Comparison of ENCODE assay signal across 8 mouse cellular contexts in genomic region chr15:99457606-99458401, GRCm38 (mm10). TPM values are rescaled to one million over a fixed set of nuclear protein-coding genes. Genes with fewer than 3 reads are reported as not detected.
DNase-seq lines count a peak whose midpoint lies in the region; ATAC-seq and TF ChIP-seq lines count a peak whose summit lies in the region.

TSS of gene Nckap5l (minus strand) at chr15:99457748.

- under 1% methylated on average over 45 of the region's 45 CpGs for WGBS in heart, embryonic 12.5 days
- WGBS in kidney, postnatal 0 days: under 1% methylated on average over 43 of the region's 45 CpGs
- WGBS in liver, embryonic 13.5 days (ENCODE audit: insufficient replicate concordance): under 1% methylated on average over 45 of the region's 45 CpGs
- under 1% methylated on average over 45 of the region's 45 CpGs for WGBS in stomach, embryonic 16.5 days

- peak; percentile 73; the same call in 1 of the 2 replicates for ATAC-seq in erythroblast, adult 5-6 weeks (replicated peaks; ENCODE audit: low FRiP score, poor library complexity, severe bottlenecking)
- peak; percentile 94 for ATAC-seq in heart, embryonic 12.5 days (ENCODE audit: insufficient number of reproducible peaks, low FRiP score)
- peak; percentile 96 for ATAC-seq in kidney, postnatal 0 days (replicated peaks; ENCODE audit: low FRiP score, low read depth)
- peak; percentile 93 for ATAC-seq in liver, embryonic 13.5 days (ENCODE audit: low read depth)
- ATAC-seq in stomach, embryonic 16.5 days (ENCODE audit: insufficient read depth, low FRiP score): peak; percentile 97

- peak within 1 kb of the TSS; percentile 67 for H3K4me2 ChIP-seq in heart, embryonic 12.5 days
- peak within 1 kb of the TSS; percentile 90 for H3K4me2 ChIP-seq in kidney, postnatal 0 days (ENCODE audit: low read length)
- H3K4me2 ChIP-seq in liver, embryonic 13.5 days: peak within 1 kb of the TSS; percentile 89
- H3K4me2 ChIP-seq in stomach, embryonic 16.5 days (ENCODE audit: low read depth, low read length): peak within 1 kb of the TSS; percentile 90

- H3K9me3 ChIP-seq in heart, embryonic 12.5 days (replicated peaks): no peaks in the 10 kb centered on the region
- no peaks in the 10 kb centered on the region for H3K9me3 ChIP-seq in kidney, postnatal 0 days (replicated peaks; ENCODE audit: low read length)
- no peaks in the 10 kb centered on the region for H3K9me3 ChIP-seq in liver, embryonic 13.5 days (replicated peaks)
- no peaks in the 10 kb centered on the region for H3K9me3 ChIP-seq in stomach, embryonic 16.5 days (replicated peaks; ENCODE audit: control insufficient read depth, low read length)

- peak; percentile 96 for DNase-seq in brain, adult 2 months (ENCODE audit: low read depth, low spot score)
- DNase-seq in kidney, postnatal 0 days (ENCODE audit: low spot score): peak; percentile 97
- peak; percentile 78 for DNase-seq in liver, embryonic 13.5 days
- DNase-seq in neural tube, embryonic 10.5 days (ENCODE audit: extremely low spot score, low spot score): peak; percentile 97

- peaks cover 40% of the 10 kb centered on the region for H3K4me1 ChIP-seq in heart, embryonic 12.5 days (replicated peaks)
- H3K4me1 ChIP-seq in kidney, postnatal 0 days (replicated peaks; ENCODE audit: insufficient read depth, low read length): no peaks in the 10 kb centered on the region; the same call in 1 of the 2 replicates
- H3K4me1 ChIP-seq in liver, embryonic 13.5 days (replicated peaks): peaks cover 32% of the 10 kb centered on the region
- H3K4me1 ChIP-seq in stomach, embryonic 16.5 days (ENCODE audit: control insufficient read depth, insufficient read depth, low read length): peaks cover 23% of the 10 kb centered on the region

- H3K79me3 ChIP-seq in C2C12 (ENCODE audit: low read depth): peaks cover 14% of the 10 kb centered on the region

- TF ChIP-seq CTCF in C2C12 (IDR thresholded peaks at IDR 0.05; ENCODE audit: control insufficient read depth, insufficient read depth, insufficient read length): no peak
- TF ChIP-seq CTCF in kidney, postnatal 0 days (IDR thresholded peaks at IDR 0.05; ENCODE audit: low read depth): no peak

- peaks cover 46% of the 10 kb centered on the region for H3K79me2 ChIP-seq in C2C12 (ENCODE audit: control insufficient read depth, insufficient read depth)

- peak within 1 kb of the TSS; percentile 88 for H3K9ac ChIP-seq in heart, embryonic 12.5 days
- H3K9ac ChIP-seq in kidney, postnatal 0 days (ENCODE audit: low read depth, low read length): peak within 1 kb of the TSS; percentile 81
- peak within 1 kb of the TSS; percentile 76 for H3K9ac ChIP-seq in liver, embryonic 13.5 days
- peak within 1 kb of the TSS; percentile 82 for H3K9ac ChIP-seq in stomach, embryonic 16.5 days (ENCODE audit: low read length)

- peak within 1 kb of the TSS; percentile 91 for H3K4me3 ChIP-seq in C2C12 (ENCODE audit: insufficient read depth, poor library complexity, severe bottlenecking)
- H3K4me3 ChIP-seq in heart, embryonic 12.5 days: peak within 1 kb of the TSS; percentile 91
- H3K4me3 ChIP-seq in kidney, postnatal 0 days (replicated peaks; ENCODE audit: low read depth, low read length): peak within 1 kb of the TSS; percentile 89
- H3K4me3 ChIP-seq in liver, embryonic 13.5 days (replicated peaks): peak within 1 kb of the TSS; percentile 70
- peak within 1 kb of the TSS; percentile 81 for H3K4me3 ChIP-seq in stomach, embryonic 16.5 days (replicated peaks; ENCODE audit: low read length)

- peaks cover 13% of the 10 kb centered on the region for H3K36me3 ChIP-seq in C2C12 (ENCODE audit: control insufficient read depth, insufficient read depth)
- H3K36me3 ChIP-seq in heart, embryonic 12.5 days: peaks cover 8% of the 10 kb centered on the region
- H3K36me3 ChIP-seq in kidney, postnatal 0 days (ENCODE audit: insufficient read depth, low read length): no peaks in the 10 kb centered on the region
- no peaks in the 10 kb centered on the region for H3K36me3 ChIP-seq in liver, embryonic 13.5 days
- H3K36me3 ChIP-seq in stomach, embryonic 16.5 days (ENCODE audit: control insufficient read depth, insufficient read depth, low read length): no peaks in the 10 kb centered on the region

- H3K27me3 ChIP-seq in C2C12 (ENCODE audit: control insufficient read depth, insufficient read depth, insufficient read length): no peaks in the 10 kb centered on the region
- no peaks in the 10 kb centered on the region for H3K27me3 ChIP-seq in heart, embryonic 12.5 days (replicated peaks)
- H3K27me3 ChIP-seq in kidney, postnatal 0 days (ENCODE audit: insufficient read depth, low read length): no peaks in the 10 kb centered on the region
- H3K27me3 ChIP-seq in liver, embryonic 13.5 days: peaks cover 15% of the 10 kb centered on the region
- H3K27me3 ChIP-seq in stomach, embryonic 16.5 days (ENCODE audit: control insufficient read depth, insufficient read depth, low read length): no peaks in the 10 kb centered on the region

- peak within 1 kb of the TSS; percentile 83 for H3ac ChIP-seq in C2C12 (ENCODE audit: control insufficient read depth, insufficient read length, low read depth)

- H3K27ac ChIP-seq in heart, embryonic 12.5 days (ENCODE audit: poor library complexity, severe bottlenecking): peak within 1 kb of the TSS; percentile 92
- H3K27ac ChIP-seq in kidney, postnatal 0 days: peak within 1 kb of the TSS; percentile 90
- peak within 1 kb of the TSS; percentile 66 for H3K27ac ChIP-seq in liver, embryonic 13.5 days
- H3K27ac ChIP-seq in stomach, embryonic 16.5 days (ENCODE audit: low read length): peak within 1 kb of the TSS; percentile 92

TF ChIP-seq in C2C12, 6 proteins besides CTCF, POLR2A, EP300 and RAD21:
- TF ChIP-seq MYOG (IDR thresholded peaks at IDR 0.05; ENCODE audit: control insufficient read depth, extremely low read depth, insufficient read length) (no peak), USF1 (IDR thresholded peaks at IDR 0.05; ENCODE audit: low read depth) (no peak), MAX (IDR thresholded peaks at IDR 0.05) (no peak), CEBPB (IDR thresholded peaks at IDR 0.05; ENCODE audit: low read depth) (no peak), MYOD1 (IDR thresholded peaks at IDR 0.05; ENCODE audit: control insufficient read depth, insufficient read length, low read depth) (no peak), FOSL1 (IDR thresholded peaks at IDR 0.05; ENCODE audit: insufficient read depth, low read length, poor library complexity, severe bottlenecking) (no peak)

RNA-seq across cellular contexts. Expression of gene Nckap5l, which starts in this region (rescaled TPM):
- polyA plus RNA-seq in C2C12 (2012; fragmentation: generic; extraction: Trizol): 17.7 TPM
- 1.5 TPM in 1 of 2 replicates, not detected in the other for total RNA-seq in erythroblast, adult 5-6 weeks (2015; ENCODE audit: low replicate concordance)
- not detected in 2 replicates for total RNA-seq in erythroblast, adult 5-6 weeks (2017; ENCODE audit: low replicate concordance)
- polyA plus RNA-seq in heart, embryonic 12.5 days (2016; fragmentation: Nextera tagmentation; extraction: Ambion mirVana): 11.4 and 12.0 TPM in 2 replicates
- 6.5 and 8.0 TPM in 2 replicates for polyA plus RNA-seq in kidney, postnatal 0 days (2015; fragmentation: Nextera tagmentation; extraction: Ambion mirVana)
- 0.85 and 1.1 TPM in 2 replicates for polyA plus RNA-seq in liver, embryonic 13.5 days (2015; fragmentation: Nextera tagmentation; extraction: Ambion mirVana)
- 3.7 and 4.6 TPM in 2 replicates for polyA plus RNA-seq in stomach, embryonic 16.5 days (2015; fragmentation: Nextera tagmentation; extraction: Ambion mirVana)

Comparison
In these comparisons a context has a peak if more than half of its experiments do, and no peak if none do; other contexts are left out.
1. Peak in every context shown above with its lines: DNase-seq, ATAC-seq, H3K4me3 ChIP-seq and H3K27ac ChIP-seq.